Mouse (Mus musculus) hindbrain, postnatal 0 days (tissue): ENCODE data around the gene Pdpk1. TPM values are rescaled to one million over a fixed set of nuclear protein-coding genes. Genes with fewer than 3 reads are reported as not detected.

Experiments used
- ATAC-seq: fragments of 200-750 bp; cut with Nextera tagmentation; 2 replicates; pipeline ENCODE4 v1.8.0; 2017; ENCODE audit warnings: mild to moderate bottlenecking, moderate TSS enrichment, moderate library complexity
- DNase-seq: peaks from one replicate; pipeline ENCODE4 v3.0.0-alpha.2; 2015; ENCODE audit warnings: low spot score
- H3K27ac ChIP-seq: fragments of 300-500 bp; sonication (generic); 2 replicates; pipeline ENCODE4 v1.5.1; 2014; ENCODE audit warnings: mild to moderate bottlenecking
- H3K27me3 ChIP-seq: fragments of 300-500 bp; sonication (generic); 2 replicates; pipeline ENCODE4 v1.6.1; 2014; ENCODE audit warnings: low read length, mixed read lengths; ENCODE audit not compliant: insufficient read depth
- H3K36me3 ChIP-seq: fragments of 300-500 bp; sonication (generic); 2 replicates; pipeline ENCODE4 v1.6.1; 2014; ENCODE audit warnings: low read length, mixed read lengths; ENCODE audit not compliant: insufficient read depth
- H3K4me1 ChIP-seq: fragments of 300-500 bp; sonication (generic); 2 replicates; pipeline ENCODE4 v1.6.1; 2014; ENCODE audit warnings: antibody characterized with exemption, low read length, mixed read lengths; ENCODE audit not compliant: insufficient read depth
- H3K4me2 ChIP-seq: fragments of 300-500 bp; sonication (generic); 2 replicates; pipeline ENCODE4 v1.6.1; 2014; ENCODE audit warnings: low read depth, mild to moderate bottlenecking, low read length, moderate library complexity, mixed read lengths
- H3K4me3 ChIP-seq: fragments of 300-500 bp; sonication (generic); 2 replicates; pipeline ENCODE4 v1.5.1; 2014; ENCODE audit warnings: low read length
- H3K9ac ChIP-seq: fragments of 300-500 bp; sonication (generic); replicated peaks from 2 replicates; pipeline ENCODE4 v1.6.1; 2014; ENCODE audit warnings: mild to moderate bottlenecking, low read length, moderate library complexity, mixed read lengths
- H3K9me3 ChIP-seq: fragments of 300-500 bp; sonication (generic); 2 replicates; pipeline ENCODE4 v1.6.1; 2016; ENCODE audit warnings: low read length, mixed read lengths
- CTCF ChIP-seq: IDR thresholded peaks from 2 replicates; pipeline ENCODE4 v1.5.1; 2016; ENCODE audit warnings: antibody characterized with exemption, control low read depth, low read depth
- WGBS: fragments of 180-500 bp; shearing (Covaris S2); extraction: QIAGEN DNeasy Blood & Tissue Kit; methylation state at CpG from one replicate; pipeline ENCODE4 v1.1.7; 2014; 5-methylcytosine and 5-hydroxymethylcytosine counted together
- polyA plus RNA-seq: library from polyadenylated mRNA; unstranded; fragments of >200 nt; fragmentation: Nextera tagmentation; extraction: Ambion mirVana; gene quantifications from 2 replicates; pipeline ENCODE4 v1.2.1, GENCODE M21; 2015
- total RNA-seq: library from RNA; depleted of rRNA; stranded (reverse); fragments of >200 nt; gene quantifications from 2 replicates; pipeline ENCODE4 v1.2.3, GENCODE M21; 2014

Pdpk1 gene
- total and polyA plus RNA-seq, 2 experiments from 2014 or later = 54.1 to 56.3 TPM

GRCm38 (mm10) chr17:24045608-24046007, 105.1 kb downstream of the Pdpk1 start:
- Histone ChIP-seq H3K4me3 (no peak overlapping the region), H3K4me2 (no peak overlapping the region), H3K36me3 (peaks cover 17% of the 10 kb centered on the region), H3K9ac (no peak overlapping the region), H3K27me3 (no peaks in the 10 kb centered on the region), H3K4me1 (no peaks in the 10 kb centered on the region), H3K9me3 (no peaks in the 10 kb centered on the region), H3K27ac (no peak overlapping the region)
- DNase-seq = no peak
- no peak for TF ChIP-seq CTCF
- ATAC-seq = no peak
- WGBS = 81% methylated on average over 10 of the region's 10 CpGs

DNA sequence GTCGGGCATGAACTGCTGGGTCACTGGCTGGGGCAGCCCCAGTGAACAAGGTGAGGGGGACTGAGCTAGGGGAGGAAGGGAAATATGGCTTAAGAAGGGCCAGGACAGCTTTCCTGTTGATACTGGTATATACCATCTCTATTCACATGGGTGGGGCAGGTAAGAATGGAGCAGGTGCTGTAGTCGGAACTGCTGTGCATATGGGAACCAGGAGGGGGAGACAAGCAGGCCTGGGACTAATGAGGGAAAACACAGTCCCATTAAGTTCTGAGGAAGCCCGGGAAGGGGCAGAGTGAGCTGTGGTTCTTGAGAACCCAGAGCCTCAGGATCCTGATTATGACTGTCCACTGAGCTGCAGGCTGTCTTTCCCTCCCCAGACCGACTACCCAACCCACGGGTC, 106.2 kb downstream of the Pdpk1 start:
- Histone ChIP-seq H3K36me3 (peaks cover 13% of the 10 kb centered on the region), H3K4me3 (no peak overlapping the region), H3K9me3 (no peaks in the 10 kb centered on the region), H3K4me1 (no peaks in the 10 kb centered on the region), H3K9ac (no peak overlapping the region), H3K27me3 (no peaks in the 10 kb centered on the region), H3K27ac (no peak overlapping the region), H3K4me2 (no peak overlapping the region)
- no peak for TF ChIP-seq CTCF
- ATAC-seq = no peak
- WGBS = 66% methylated on average over 5 of the region's 5 CpGs
- DNase-seq = no peak

DNA sequence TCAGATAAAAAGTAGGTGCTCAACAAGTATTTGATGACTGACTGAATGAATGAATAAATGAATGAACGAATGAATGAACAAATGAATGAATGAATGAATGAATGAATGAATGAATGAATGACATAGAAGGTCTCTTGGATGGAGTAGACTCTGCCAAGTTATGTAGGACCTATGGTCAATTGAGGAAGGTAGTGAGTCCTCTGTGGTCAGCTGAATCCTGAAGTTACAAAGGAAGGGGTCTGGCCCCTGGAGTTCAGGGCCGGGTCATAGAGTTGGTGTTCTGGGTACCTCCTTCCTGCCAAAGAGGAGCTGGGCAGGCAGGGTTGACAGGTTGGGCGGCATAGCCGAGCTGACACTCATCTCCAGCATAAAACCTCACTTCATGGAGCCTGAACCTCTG, 112.9 kb downstream of the Pdpk1 start, which contains the start of gene Prss27:
Prss27 (plus strand) TSS at position 301 of the 400 bp plus-strand sequence.
- DNase-seq = no peak
- TF ChIP-seq CTCF = no peak
- WGBS = 65% methylated on average over 4 of the region's 4 CpGs

DNA sequence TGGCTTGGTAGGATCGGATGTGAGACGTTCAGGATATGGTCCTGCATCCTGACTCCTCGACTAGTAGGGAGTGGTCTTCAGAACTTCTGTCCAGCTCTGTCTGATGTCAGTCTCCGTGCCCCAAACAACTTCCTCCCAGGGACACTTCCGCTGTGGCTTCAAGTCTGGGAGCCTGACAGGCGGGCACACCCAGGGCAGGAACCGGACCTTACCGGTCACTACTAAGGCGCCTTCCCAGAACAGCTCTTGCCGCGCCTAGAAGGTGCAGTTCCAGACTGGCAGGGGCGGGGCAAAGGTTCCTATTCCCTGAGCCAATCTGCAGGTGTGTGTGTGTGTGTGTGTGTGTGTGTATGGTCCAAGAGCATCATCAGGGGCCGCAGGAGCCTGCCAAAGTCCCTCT, 113.4 kb downstream of the Pdpk1 start:
- Histone ChIP-seq H3K4me3 (no peak overlapping the region), H3K4me1 (no peaks in the 10 kb centered on the region), H3K4me2 (no peak overlapping the region), H3K36me3 (no peaks in the 10 kb centered on the region), H3K27ac (no peak overlapping the region), H3K27me3 (no peaks in the 10 kb centered on the region), H3K9ac (no peak overlapping the region), H3K9me3 (no peaks in the 10 kb centered on the region)
- no peak for TF ChIP-seq CTCF
- WGBS = 84% methylated on average over 13 of the region's 13 CpGs
- ATAC-seq = no peak
- DNase-seq = no peak

More for the DNA sequence above, 112.9 kb downstream of the Pdpk1 start, which contains the start of gene Prss27:
- no peaks in the 10 kb centered on the region for H3K36me3 ChIP-seq
- no peaks in the 10 kb centered on the region for H3K27me3 ChIP-seq
- no peaks in the 10 kb centered on the region for H3K4me1 ChIP-seq
- H3K4me3 ChIP-seq = no peak within 1 kb of the TSS
- H3K9me3 ChIP-seq = no peaks in the 10 kb centered on the region
- ATAC-seq = no peak
- H3K4me2 ChIP-seq = no peak within 1 kb of the TSS
- H3K9ac ChIP-seq = no peak within 1 kb of the TSS
- H3K27ac ChIP-seq = no peak within 1 kb of the TSS

- 77% methylated on average over 6 of the region's 6 CpGs for WGBS
These were observed 113.8 kb downstream of the Pdpk1 start for GRCm38 (mm10) chr17:24036954-24037353.

DNA sequence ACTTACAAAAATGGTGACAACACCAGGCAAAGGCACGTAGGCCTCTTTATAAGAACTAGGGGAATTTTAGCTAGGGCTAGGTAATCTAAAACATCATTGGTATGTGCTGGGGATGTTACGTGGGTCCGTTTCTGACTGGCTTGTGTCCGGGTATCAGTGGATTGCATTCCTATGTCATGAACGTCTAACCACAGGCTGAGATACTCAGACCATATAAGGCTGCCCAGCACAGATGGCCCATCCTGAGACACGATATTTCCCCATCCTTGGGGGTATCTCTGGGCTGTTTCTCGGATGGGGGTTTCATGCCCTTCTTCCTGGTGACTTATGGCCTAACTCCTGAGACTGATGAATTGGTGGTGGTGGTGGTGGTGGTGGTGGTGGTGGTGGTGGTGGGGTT, 115.6 kb downstream of the Pdpk1 start:
- H3K9me3 ChIP-seq = no peaks in the 10 kb centered on the region
- H3K4me1 ChIP-seq = no peaks in the 10 kb centered on the region
- no peaks in the 10 kb centered on the region for H3K27me3 ChIP-seq
- 82% methylated on average over 7 of the region's 7 CpGs for WGBS
- H3K36me3 ChIP-seq = no peaks in the 10 kb centered on the region
- no peak for TF ChIP-seq CTCF
- no peak overlapping the region for H3K27ac ChIP-seq
- H3K4me3 ChIP-seq = no peak overlapping the region
- DNase-seq = no peak
- no peak overlapping the region for H3K4me2 ChIP-seq
- ATAC-seq = no peak
- H3K9ac ChIP-seq = no peak overlapping the region

More at GRCm38 (mm10) chr17:24036954-24037353, 113.8 kb downstream of the Pdpk1 start:
- H3K27ac ChIP-seq = no peak overlapping the region
- no peaks in the 10 kb centered on the region for H3K9me3 ChIP-seq
- H3K36me3 ChIP-seq = no peaks in the 10 kb centered on the region
- DNase-seq (no peak), ATAC-seq (no peak)
- no peak overlapping the region for H3K9ac ChIP-seq
- TF ChIP-seq CTCF = peak; percentile 9; the same call in 1 of the 2 replicates
- no peak overlapping the region for H3K4me2 ChIP-seq
- no peak overlapping the region for H3K4me3 ChIP-seq
- H3K27me3 ChIP-seq = no peaks in the 10 kb centered on the region
- H3K4me1 ChIP-seq = no peaks in the 10 kb centered on the region

DNA sequence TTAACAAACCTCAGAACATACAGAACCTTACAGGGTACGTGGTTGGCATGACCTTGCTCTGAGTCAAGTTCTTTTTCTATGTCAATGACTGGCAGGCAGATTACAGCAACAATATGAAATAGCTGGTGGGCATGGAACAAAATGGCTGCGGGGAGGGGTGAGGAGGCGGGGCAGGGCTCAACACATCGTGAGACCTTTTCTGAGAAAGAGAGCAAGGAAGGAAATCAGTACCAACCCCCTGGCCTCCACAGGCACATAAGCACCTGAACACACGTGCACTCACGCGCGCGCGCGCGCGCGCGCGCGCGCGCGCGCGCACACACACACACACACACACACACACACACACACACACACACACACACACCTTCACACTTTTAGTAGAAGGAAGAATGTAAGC, 120.2 kb downstream of the Pdpk1 start:
- DNase-seq (no peak), ATAC-seq (no peak)
- 70% methylated on average over 18 of the region's 22 CpGs for WGBS
- Histone ChIP-seq H3K36me3 (no peaks in the 10 kb centered on the region), H3K9ac (no peak overlapping the region), H3K27ac (no peak overlapping the region), H3K27me3 (no peaks in the 10 kb centered on the region), H3K4me1 (no peaks in the 10 kb centered on the region), H3K4me3 (no peak overlapping the region), H3K4me2 (no peak overlapping the region), H3K9me3 (no peaks in the 10 kb centered on the region)
- no peak for TF ChIP-seq CTCF
